Comparison of ENCODE assay signal across 16 mouse cellular contexts in genomic region chr4:53109381-53109928, GRCm38 (mm10). TPM values are rescaled to one million over a fixed set of nuclear protein-coding genes. Genes with fewer than 3 reads are reported as not detected.
A peak's percentile ranks its signal among the peaks of the same experiment; 100 is the strongest.
DNase-seq lines count a peak whose midpoint lies in the region; ATAC-seq and TF ChIP-seq lines count a peak whose summit lies in the region.
"Had no signal": no experiment of that assay in that cellular context is flagged by ENCODE, and none has a peak within 500 bp of the region (broad histone marks: within the 10 kb centered on the region; RNA-seq: fewer than 3 reads in every experiment).

No protein-coding gene starts in this region.

- 52% methylated on average over 9 of the region's 9 CpGs for WGBS in lung, embryonic 15.5 days
- WGBS in lung, postnatal 0 days = 73% methylated on average over 9 of the region's 9 CpGs
- 57% methylated on average over 9 of the region's 9 CpGs for WGBS in hindbrain, embryonic 12.5 days
- 47% methylated on average over 9 of the region's 9 CpGs for WGBS in neural tube, embryonic 15.5 days

- H3K4me1 ChIP-seq in lung, embryonic 15.5 days = peaks cover 35% of the 10 kb centered on the region
- H3K4me1 ChIP-seq in lung, postnatal 0 days (ENCODE audit: insufficient read depth, low read depth, low read length) = no peaks in the 10 kb centered on the region
- peaks cover 7% of the 10 kb centered on the region; the same call in 1 of the 2 replicates for H3K4me1 ChIP-seq in hindbrain, embryonic 12.5 days
- peaks cover 20% of the 10 kb centered on the region for H3K4me1 ChIP-seq in neural tube, embryonic 15.5 days
- H3K4me1 ChIP-seq: heart, embryonic 10.5 days; limb, embryonic 12.5 days had no signal

- peak overlapping the region; percentile 68 for H3K27ac ChIP-seq in lung, embryonic 15.5 days
- H3K27ac ChIP-seq in lung, postnatal 0 days (ENCODE audit: low read length) = no peak overlapping the region
- peak overlapping the region; percentile 57; the same call in 1 of the 2 replicates for H3K27ac ChIP-seq in hindbrain, embryonic 12.5 days
- peak overlapping the region; percentile 69 for H3K27ac ChIP-seq in neural tube, embryonic 15.5 days (replicated peaks)
- H3K27ac ChIP-seq: heart, embryonic 10.5 days; left cerebral cortex, adult 2 months; limb, embryonic 12.5 days had no signal

- TF ChIP-seq CTCF in lung, postnatal 0 days (IDR thresholded peaks at IDR 0.05) = no peak

- H3K36me3 ChIP-seq in lung, embryonic 15.5 days = peaks cover 6% of the 10 kb centered on the region; the same call in 1 of the 2 replicates
- peaks cover 16% of the 10 kb centered on the region for H3K36me3 ChIP-seq in lung, postnatal 0 days (ENCODE audit: insufficient read depth, low read length)
- H3K36me3 ChIP-seq in hindbrain, embryonic 12.5 days = no peaks in the 10 kb centered on the region
- 0 out of 2 replicates have a peak, but pooled peaks cover 2% of the 10 kb centered on the region for H3K36me3 ChIP-seq in neural tube, embryonic 15.5 days

- no peak overlapping the region for H3K9ac ChIP-seq in lung, embryonic 15.5 days
- no peak overlapping the region for H3K9ac ChIP-seq in lung, postnatal 0 days (replicated peaks; ENCODE audit: low read depth)
- no peak overlapping the region for H3K9ac ChIP-seq in hindbrain, embryonic 12.5 days
- H3K9ac ChIP-seq in neural tube, embryonic 15.5 days (replicated peaks) = no peak overlapping the region
- H3K9ac ChIP-seq: limb, embryonic 12.5 days; liver, postnatal 0 days had no signal

- no peak for ATAC-seq in lung, embryonic 15.5 days (ENCODE audit: borderline replicate concordance, extremely low read depth, low FRiP score, low TSS enrichment)
- no peak for ATAC-seq in lung, postnatal 0 days
- ATAC-seq in hindbrain, embryonic 12.5 days (ENCODE audit: low FRiP score) = 0 out of 2 replicates have a peak, but pooled peaks have one; percentile 35
- ATAC-seq in megakaryocyte, adult 5-6 weeks (ENCODE audit: poor library complexity, severe bottlenecking) = 0 out of 2 replicates have a peak, but pooled peaks have one; percentile 36
- ATAC-seq in neural tube, embryonic 15.5 days (ENCODE audit: low FRiP score) = peak; percentile 55
- ATAC-seq: liver, postnatal 0 days; Patski had no signal

- H3K27me3 ChIP-seq in lung, embryonic 15.5 days = no peaks in the 10 kb centered on the region
- H3K27me3 ChIP-seq in lung, postnatal 0 days (replicated peaks; ENCODE audit: insufficient read depth, low read length) = no peaks in the 10 kb centered on the region
- H3K27me3 ChIP-seq in hindbrain, embryonic 12.5 days = no peaks in the 10 kb centered on the region
- no peaks in the 10 kb centered on the region for H3K27me3 ChIP-seq in neural tube, embryonic 15.5 days (replicated peaks)
- H3K27me3 ChIP-seq: limb, embryonic 12.5 days; Patski had no signal

- H3K4me3 ChIP-seq in lung, embryonic 15.5 days = no peak overlapping the region
- no peak overlapping the region for H3K4me3 ChIP-seq in lung, postnatal 0 days (ENCODE audit: low read depth, low read length)
- H3K4me3 ChIP-seq in hindbrain, embryonic 12.5 days = no peak overlapping the region
- no peak overlapping the region for H3K4me3 ChIP-seq in neural tube, embryonic 15.5 days (replicated peaks)
- H3K4me3 ChIP-seq: heart, embryonic 10.5 days; left cerebral cortex, adult 2 months; limb, embryonic 12.5 days had no signal

- no peak overlapping the region for H3K4me2 ChIP-seq in lung, embryonic 15.5 days
- no peak overlapping the region for H3K4me2 ChIP-seq in lung, postnatal 0 days (replicated peaks; ENCODE audit: low read depth, low read length)
- H3K4me2 ChIP-seq in hindbrain, embryonic 12.5 days (replicated peaks) = no peak overlapping the region
- H3K4me2 ChIP-seq in neural tube, embryonic 15.5 days = peak overlapping the region; percentile 23
- H3K4me2 ChIP-seq: limb, embryonic 12.5 days had no signal

- no peaks in the 10 kb centered on the region for H3K9me3 ChIP-seq in lung, embryonic 15.5 days
- no peaks in the 10 kb centered on the region for H3K9me3 ChIP-seq in lung, postnatal 0 days (ENCODE audit: low read length)
- no peaks in the 10 kb centered on the region for H3K9me3 ChIP-seq in hindbrain, embryonic 12.5 days (replicated peaks)
- H3K9me3 ChIP-seq in neural tube, embryonic 15.5 days (replicated peaks) = no peaks in the 10 kb centered on the region
- H3K9me3 ChIP-seq: heart, embryonic 10.5 days; limb, embryonic 12.5 days had no signal

- TF ChIP-seq EP300 in lung, postnatal 0 days (IDR thresholded peaks at IDR 0.05) = no peak

- DNase-seq in lung, postnatal 0 days (ENCODE audit: low spot score) = no peak
- DNase-seq in right cerebral cortex, adult 2 months (ENCODE audit: low spot score in 2 of 2) = no peak
- DNase-seq in adrenal gland, adult 2 months = no peak
- DNase-seq: cerebellum, adult 9-11 months; kidney, adult 2 months; kidney, postnatal 4 days; liver, postnatal 0 days; thymus, postnatal 14 days had no signal

RNA-seq across cellular contexts. Expression of gene Abca1, which starts 50.2 kb away (rescaled TPM):
- 9.1 and 9.3 TPM in 2 replicates for polyA plus RNA-seq in lung, embryonic 15.5 days (2015; fragmentation: Nextera tagmentation; extraction: Ambion mirVana)
- polyA plus RNA-seq in lung, postnatal 0 days (2015; fragmentation: Nextera tagmentation; extraction: Ambion mirVana) = 3.7 and 4.6 TPM in 2 replicates
- polyA plus RNA-seq in hindbrain, embryonic 12.5 days (2016; fragmentation: Nextera tagmentation; extraction: Ambion mirVana) = 9.3 and 10.4 TPM in 2 replicates
- 1.2 and 1.8 TPM in 2 replicates for total RNA-seq in megakaryocyte, adult 5-6 weeks (2015)
- 2.5 and 3.4 TPM in 2 replicates for total RNA-seq in megakaryocyte, adult 5-6 weeks (2017)
- 8.8 and 9.0 TPM in 2 replicates for polyA plus RNA-seq in neural tube, embryonic 15.5 days (2015; fragmentation: Nextera tagmentation; extraction: Ambion mirVana)
- 100 to 1,000 TPM; 137 to 213 TPM for total RNA-seq in adrenal gland, adult 2 months (2021)
- polyA plus RNA-seq in adrenal gland, adult 2 months (2012; rRNA removed) = 15.7 and 27.8 TPM in 2 replicates

Comparison
In these comparisons a context has a peak if more than half of its experiments do, and no peak if none do; other contexts are left out.
1. ATAC-seq: peak in hindbrain, embryonic 12.5 days (single experiment), megakaryocyte, adult 5-6 weeks (single experiment) and neural tube, embryonic 15.5 days (single experiment); none in lung, embryonic 15.5 days (single experiment) and lung, postnatal 0 days (single experiment).